Mouse (Mus musculus): ENCODE data around the gene Ccdc88c.

Gene Ccdc88c

DNA sequence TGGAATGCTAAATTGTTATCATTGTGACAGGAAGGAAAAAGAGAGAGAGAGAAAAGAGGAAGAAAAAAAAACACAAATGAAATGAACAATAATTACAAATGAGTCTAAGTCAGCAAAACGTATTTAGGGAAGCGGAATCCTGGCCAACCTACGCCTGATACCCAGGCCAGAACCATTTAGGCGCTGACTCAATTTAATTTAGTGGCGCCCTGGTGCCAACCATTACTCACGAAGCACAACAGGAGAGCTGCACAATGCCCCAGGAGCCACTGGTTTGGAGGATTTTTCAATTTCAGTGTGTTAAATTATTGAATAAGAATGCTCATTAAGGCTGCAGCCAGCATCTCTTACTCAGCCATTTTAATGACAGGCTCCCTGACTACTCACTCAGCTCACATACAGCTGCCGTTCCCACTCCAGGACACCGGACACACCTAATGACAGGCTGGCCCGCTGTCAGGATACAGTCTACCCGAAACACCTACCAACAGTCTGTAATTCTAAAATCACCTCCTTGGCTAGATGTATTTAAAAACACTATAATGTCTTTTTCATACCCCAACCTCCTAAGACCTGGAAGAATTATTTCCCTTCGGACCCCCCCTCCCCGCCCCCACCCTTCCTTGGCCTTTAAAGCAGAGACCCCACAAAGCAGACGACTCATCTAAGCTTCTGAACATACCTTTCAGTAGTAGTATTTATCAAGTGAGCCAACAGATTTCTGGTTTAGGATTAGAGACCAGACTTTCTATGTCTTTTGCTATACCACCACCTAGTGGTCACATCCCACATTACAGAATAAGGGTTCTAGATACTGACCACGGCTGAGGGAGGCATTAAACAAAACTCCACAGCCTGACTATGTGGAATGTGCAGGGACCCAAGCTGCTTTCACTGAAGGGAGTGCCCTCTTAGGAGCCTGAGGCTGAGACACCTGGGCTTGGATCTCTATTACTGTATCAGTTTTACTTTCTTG lies 102.9 kb downstream of the Ccdc88c start:
- no peaks in the 10 kb centered on the region for H3K27me3 ChIP-seq (ENCODE audit: control insufficient read depth, insufficient read depth, low read length, poor library complexity, severe bottlenecking)
- H3K36me3 ChIP-seq (ENCODE audit: control insufficient read depth, insufficient read depth, low read length, poor library complexity, severe bottlenecking) = peaks cover 40% of the 10 kb centered on the region
- DNase-seq (ENCODE audit: low read depth, low spot score) = peak; percentile 84

DNA sequence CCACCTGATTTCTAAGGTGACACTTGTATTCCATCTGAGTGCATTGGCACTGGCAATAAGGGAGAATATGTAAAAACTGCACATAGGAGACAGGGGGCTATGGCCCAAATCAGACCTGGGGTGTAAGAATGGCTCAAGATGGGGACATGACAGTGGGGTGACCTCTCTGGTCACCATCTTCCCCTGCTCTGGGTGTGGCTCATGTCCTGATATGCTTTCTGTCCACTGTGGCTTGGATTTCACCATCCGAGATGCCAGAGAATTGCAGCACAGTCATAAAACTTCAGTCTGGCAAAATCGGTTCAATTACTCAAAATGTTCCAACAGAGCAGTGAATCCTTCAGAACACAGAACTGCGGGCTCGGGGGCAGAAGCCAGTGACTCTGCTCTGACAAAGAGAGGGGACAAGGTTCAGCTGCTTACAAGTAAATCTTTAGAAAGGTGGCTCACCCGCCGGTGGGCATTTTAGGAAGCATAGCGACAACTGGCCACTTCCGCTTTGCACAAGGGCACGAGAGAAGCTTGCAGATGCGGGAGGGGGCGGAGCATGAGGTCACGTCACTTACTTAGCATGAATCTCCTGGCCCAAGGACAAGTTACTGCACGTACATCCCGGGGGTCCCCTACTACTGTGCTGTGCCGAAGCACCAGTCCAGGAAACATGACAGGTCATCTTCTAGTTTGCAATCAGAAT lies 104.1 kb downstream of the Ccdc88c start:
- Histone ChIP-seq H3K36me3 (ENCODE audit: control insufficient read depth, insufficient read depth, low read length, poor library complexity, severe bottlenecking) (peaks cover 31% of the 10 kb centered on the region), H3K27me3 (ENCODE audit: control insufficient read depth, insufficient read depth, low read length, poor library complexity, severe bottlenecking) (no peaks in the 10 kb centered on the region)
- DNase-seq (ENCODE audit: low read depth, low spot score) = peak; percentile 15

- no peak for DNase-seq (ENCODE audit: low read depth, low spot score)
- Histone ChIP-seq H3K36me3 (ENCODE audit: control insufficient read depth, insufficient read depth, low read length, poor library complexity, severe bottlenecking) (peaks cover 4% of the 10 kb centered on the region), H3K27me3 (ENCODE audit: control insufficient read depth, insufficient read depth, low read length, poor library complexity, severe bottlenecking) (no peaks in the 10 kb centered on the region)
Measured at GRCm38 (mm10) chr12:100910731-100911130, 118.1 kb downstream of the Ccdc88c start.

DNA sequence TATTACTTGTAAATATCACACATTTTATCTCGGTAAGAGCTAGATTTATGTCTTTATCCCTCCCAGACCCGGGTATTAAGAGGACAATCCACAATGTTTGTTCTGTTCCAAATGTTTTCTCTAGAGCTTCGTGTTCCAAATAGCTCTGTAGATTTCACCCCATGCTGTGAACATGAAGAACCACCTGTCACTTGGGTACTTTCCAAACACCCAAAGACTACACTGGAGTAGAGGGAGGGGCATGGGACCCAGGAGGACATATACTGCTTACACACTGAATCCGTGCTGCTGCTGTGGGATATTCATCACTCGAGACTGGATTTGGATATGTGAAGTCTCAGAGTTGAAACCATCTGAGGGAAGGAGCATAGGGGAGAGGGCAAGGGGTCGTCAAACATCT lies 119.1 kb downstream of the Ccdc88c start:
- DNase-seq (ENCODE audit: low read depth, low spot score) = no peak
- Histone ChIP-seq H3K36me3 (ENCODE audit: control insufficient read depth, insufficient read depth, low read length, poor library complexity, severe bottlenecking) (peaks cover 1% of the 10 kb centered on the region; the same call in 1 of the 2 replicates), H3K27me3 (ENCODE audit: control insufficient read depth, insufficient read depth, low read length, poor library complexity, severe bottlenecking) (no peaks in the 10 kb centered on the region)

GRCm38 (mm10) chr12:100908298-100909034 lies 120.4 kb downstream of the Ccdc88c start:
- no peaks in the 10 kb centered on the region for H3K27me3 ChIP-seq (ENCODE audit: control insufficient read depth, insufficient read depth, low read length, poor library complexity, severe bottlenecking)
- DNase-seq (ENCODE audit: low read depth, low spot score) = peak; percentile 48
- 0 out of 2 replicates have a peak, but pooled peaks cover 1% of the 10 kb centered on the region for H3K36me3 ChIP-seq (ENCODE audit: control insufficient read depth, insufficient read depth, low read length, poor library complexity, severe bottlenecking)

- DNase-seq (ENCODE audit: low read depth, low spot score) = peak; percentile 13
Measured at GRCm38 (mm10) chr12:100907598-100908297, 121.1 kb downstream of the Ccdc88c start, which contains the start of gene Gpr68. TSS of gene Gpr68 (minus strand) at chr12:100908198.

GRCm38 (mm10) chr12:100906861-100907260 lies 122.0 kb downstream of the Ccdc88c start:
- no peak for DNase-seq (ENCODE audit: low read depth, low spot score)
- Histone ChIP-seq H3K36me3 (ENCODE audit: control insufficient read depth, insufficient read depth, low read length, poor library complexity, severe bottlenecking) (no peaks in the 10 kb centered on the region), H3K27me3 (ENCODE audit: control insufficient read depth, insufficient read depth, low read length, poor library complexity, severe bottlenecking) (no peaks in the 10 kb centered on the region)

More at GRCm38 (mm10) chr12:100907598-100908297, 121.1 kb downstream of the Ccdc88c start, which contains the start of gene Gpr68:
- no peaks in the 10 kb centered on the region for H3K36me3 ChIP-seq (ENCODE audit: control insufficient read depth, insufficient read depth, low read length, poor library complexity, severe bottlenecking)
- no peaks in the 10 kb centered on the region for H3K27me3 ChIP-seq (ENCODE audit: control insufficient read depth, insufficient read depth, low read length, poor library complexity, severe bottlenecking)

DNA sequence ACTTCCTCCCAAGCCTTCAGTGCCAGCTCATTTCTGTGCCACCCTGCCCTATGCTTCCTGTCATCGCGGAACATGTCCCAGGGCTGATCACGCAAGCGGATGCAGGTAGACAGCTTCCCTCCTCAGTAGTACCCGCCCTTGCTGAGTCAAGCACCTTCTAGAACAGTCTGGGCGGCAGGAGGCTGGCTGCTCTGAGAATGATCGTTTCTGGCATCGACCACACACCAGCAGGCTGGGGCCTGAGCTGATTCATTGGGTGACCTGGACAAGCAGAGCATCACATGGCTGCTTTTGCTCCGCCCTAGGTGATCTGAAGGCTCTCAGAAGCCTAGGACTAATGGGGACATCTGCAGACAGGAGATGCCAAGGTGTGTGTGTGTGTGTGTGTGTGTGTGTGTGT lies 125.1 kb downstream of the Ccdc88c start:
- Histone ChIP-seq H3K27me3 (ENCODE audit: control insufficient read depth, insufficient read depth, low read length, poor library complexity, severe bottlenecking) (no peaks in the 10 kb centered on the region), H3K36me3 (ENCODE audit: control insufficient read depth, insufficient read depth, low read length, poor library complexity, severe bottlenecking) (no peaks in the 10 kb centered on the region)
- peak; percentile 55 for DNase-seq (ENCODE audit: low read depth, low spot score)

DNA sequence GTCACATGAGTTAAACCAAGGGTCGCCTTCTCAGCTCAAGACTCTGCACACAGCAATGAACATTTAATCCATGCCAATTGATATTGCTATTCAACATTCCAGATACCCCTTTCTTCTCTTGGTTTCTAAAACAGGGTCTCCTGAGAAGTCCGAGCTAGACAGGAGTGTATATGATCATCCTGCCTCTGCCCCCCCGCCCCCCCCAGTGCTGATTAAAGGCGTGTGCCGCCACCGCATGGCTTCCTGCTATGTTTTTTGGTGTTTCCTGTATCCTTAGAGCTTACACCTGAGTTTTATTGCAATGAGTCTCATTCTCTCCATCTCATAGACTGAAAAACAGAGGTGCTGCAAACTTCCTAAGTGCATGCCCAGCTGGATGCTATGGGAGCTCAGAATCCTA lies 127.5 kb downstream of the Ccdc88c start:
- Histone ChIP-seq H3K36me3 (ENCODE audit: control insufficient read depth, insufficient read depth, low read length, poor library complexity, severe bottlenecking) (no peaks in the 10 kb centered on the region), H3K27me3 (ENCODE audit: control insufficient read depth, insufficient read depth, low read length, poor library complexity, severe bottlenecking) (no peaks in the 10 kb centered on the region; the same call in 1 of the 2 replicates)
- no peak for DNase-seq (ENCODE audit: low read depth, low spot score)

GRCm38 (mm10) chr12:100900901-100901300 lies 128.0 kb downstream of the Ccdc88c start:
- DNase-seq (ENCODE audit: low read depth, low spot score) = no peak
- Histone ChIP-seq H3K36me3 (ENCODE audit: control insufficient read depth, insufficient read depth, low read length, poor library complexity, severe bottlenecking) (no peaks in the 10 kb centered on the region), H3K27me3 (ENCODE audit: control insufficient read depth, insufficient read depth, low read length, poor library complexity, severe bottlenecking) (no peaks in the 10 kb centered on the region; the same call in 1 of the 2 replicates)

DNA sequence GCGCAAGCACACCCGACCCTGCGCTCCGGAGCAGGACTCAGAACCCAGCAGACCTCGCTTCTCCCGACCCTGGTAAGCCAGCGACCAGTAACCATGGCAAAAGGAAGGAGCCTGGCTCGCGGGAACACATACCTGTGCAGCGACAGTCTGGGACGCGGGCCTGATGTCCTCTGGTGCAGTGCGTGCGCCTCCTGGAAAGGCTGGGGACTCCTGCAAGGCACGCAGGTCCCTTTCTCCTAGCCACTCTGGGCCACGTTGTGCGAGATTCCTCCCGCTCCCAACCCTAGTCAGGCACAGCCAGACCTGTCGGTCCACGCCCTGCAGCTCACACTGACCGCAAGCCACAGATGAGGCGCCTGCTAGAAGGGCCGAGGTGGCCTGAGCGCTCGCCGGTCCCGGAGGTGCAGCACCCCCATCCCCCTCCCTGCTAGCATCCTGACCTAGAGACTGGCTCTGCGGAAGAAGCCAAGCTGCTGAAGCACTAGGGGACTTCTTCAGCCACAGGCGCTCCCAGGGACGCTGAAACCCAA lies 129.7 kb downstream of the Ccdc88c start:
- Histone ChIP-seq H3K27me3 (ENCODE audit: control insufficient read depth, insufficient read depth, low read length, poor library complexity, severe bottlenecking) (no peaks in the 10 kb centered on the region; the same call in 1 of the 2 replicates), H3K36me3 (ENCODE audit: control insufficient read depth, insufficient read depth, low read length, poor library complexity, severe bottlenecking) (no peaks in the 10 kb centered on the region)
- DNase-seq (ENCODE audit: low read depth, low spot score) = peak; percentile 17

DNA sequence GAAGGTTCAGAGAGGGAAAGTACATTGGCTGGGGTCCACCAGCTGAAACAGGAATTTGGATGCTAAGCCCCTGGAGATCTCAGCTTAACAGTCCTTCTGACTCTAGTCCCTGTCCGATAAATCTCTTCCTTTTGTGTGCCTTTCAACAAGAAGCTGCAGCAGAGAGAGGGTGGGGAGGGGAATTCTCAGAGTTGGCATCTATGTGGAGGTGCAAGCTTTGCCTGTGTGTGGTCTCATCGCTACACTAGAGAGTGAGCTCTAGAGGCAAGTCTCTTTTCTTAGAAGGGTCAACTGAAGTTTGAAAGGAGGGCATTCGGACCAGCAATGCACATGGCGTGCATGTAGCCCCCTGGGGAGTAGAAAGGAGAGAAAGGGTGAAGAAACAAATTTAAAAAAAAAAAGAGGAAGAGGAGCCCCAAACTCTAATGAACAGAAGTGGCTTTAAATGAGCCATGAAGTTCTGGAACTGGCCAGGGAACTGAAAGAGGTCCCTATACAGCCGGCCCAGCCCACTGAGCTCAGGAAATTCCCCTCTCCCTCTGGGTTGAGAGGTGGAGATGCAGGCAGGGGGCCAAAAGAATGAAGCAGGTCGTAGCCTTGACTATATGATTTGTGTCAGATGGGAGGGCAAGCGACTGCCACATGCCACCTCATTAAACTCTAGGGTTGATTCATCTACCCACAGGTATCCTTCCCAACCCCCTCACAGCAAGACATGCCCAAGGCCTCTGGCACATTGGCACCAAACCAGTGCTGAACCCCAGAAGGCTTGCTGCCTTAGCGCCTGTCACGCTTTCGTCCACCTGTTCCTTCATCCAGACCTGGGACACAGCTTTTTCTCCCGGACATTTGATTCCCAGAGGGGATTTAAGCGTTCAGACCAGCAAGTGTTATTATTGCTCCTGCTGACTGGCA lies 130.9 kb downstream of the Ccdc88c start:
- peak; percentile 38 for DNase-seq (ENCODE audit: low read depth, low spot score)
- H3K27me3 ChIP-seq (ENCODE audit: control insufficient read depth, insufficient read depth, low read length, poor library complexity, severe bottlenecking) = no peaks in the 10 kb centered on the region; the same call in 1 of the 2 replicates
- H3K36me3 ChIP-seq (ENCODE audit: control insufficient read depth, insufficient read depth, low read length, poor library complexity, severe bottlenecking) = no peaks in the 10 kb centered on the region

DNA sequence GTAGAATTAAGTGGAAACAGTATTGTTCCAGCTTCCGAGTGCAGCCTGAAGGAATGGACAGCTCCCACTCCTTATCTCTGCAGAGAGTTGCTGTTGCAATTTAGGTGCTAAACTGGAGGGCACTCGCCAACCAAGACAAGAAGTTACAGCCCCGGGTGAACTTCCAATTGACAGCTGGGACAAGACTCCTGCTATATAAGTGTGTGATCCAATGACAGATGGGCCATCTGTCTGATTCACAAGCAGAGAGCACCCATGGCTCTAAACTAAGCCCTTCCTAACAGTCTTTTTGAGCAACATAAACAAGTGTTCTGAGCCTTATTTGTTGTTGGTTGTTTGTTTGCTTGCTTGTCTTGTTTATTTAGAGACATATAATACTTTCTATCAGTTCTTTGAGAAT lies 132.2 kb downstream of the Ccdc88c start:
- no peaks in the 10 kb centered on the region for H3K36me3 ChIP-seq (ENCODE audit: control insufficient read depth, insufficient read depth, low read length, poor library complexity, severe bottlenecking)
- no peaks in the 10 kb centered on the region; the same call in 1 of the 2 replicates for H3K27me3 ChIP-seq (ENCODE audit: control insufficient read depth, insufficient read depth, low read length, poor library complexity, severe bottlenecking)
- no peak for DNase-seq (ENCODE audit: low read depth, low spot score)
